Mouse (Mus musculus) retina, adult 2 months (tissue): ENCODE measurements around the gene LTO1.

Experiments used
- DNase-seq: peaks from one replicate; pipeline ENCODE4 v3.0.0-alpha.2; 2012; ENCODE audit warnings: low read depth, low spot score

The LTO1 gene

GRCm38 (mm10) chr7:144907793-144908192 lies 7.1 kb upstream of the LTO1 start:
- DNase-seq = no peak

GRCm38 (mm10) chr7:144908705-144909104 lies 6.2 kb upstream of the LTO1 start:
- DNase-seq = no peak

- DNase-seq = no peak
Observed at GRCm38 (mm10) chr7:144911121-144911520, 3.8 kb upstream of the LTO1 start.

DNA sequence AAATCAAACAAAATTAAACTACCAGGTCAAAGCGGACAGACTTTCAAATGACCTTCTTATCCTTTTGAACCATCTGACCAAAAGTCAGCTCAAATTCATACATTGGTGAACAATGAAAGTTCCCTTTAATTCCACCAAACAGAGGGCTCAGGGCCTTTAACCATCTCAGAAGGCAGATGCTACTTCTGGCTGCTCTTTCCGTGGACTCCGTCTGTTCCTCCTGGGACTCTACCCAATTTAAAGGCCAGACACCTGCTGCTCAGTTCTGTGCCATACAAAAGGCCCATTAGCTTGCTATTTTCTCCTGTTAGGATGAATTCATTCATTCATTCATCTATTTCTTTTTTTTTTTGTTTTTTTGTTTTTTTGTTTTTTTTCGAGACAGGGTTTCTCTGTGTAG lies 2.0 kb upstream of the LTO1 start:
- no peak for DNase-seq

DNA sequence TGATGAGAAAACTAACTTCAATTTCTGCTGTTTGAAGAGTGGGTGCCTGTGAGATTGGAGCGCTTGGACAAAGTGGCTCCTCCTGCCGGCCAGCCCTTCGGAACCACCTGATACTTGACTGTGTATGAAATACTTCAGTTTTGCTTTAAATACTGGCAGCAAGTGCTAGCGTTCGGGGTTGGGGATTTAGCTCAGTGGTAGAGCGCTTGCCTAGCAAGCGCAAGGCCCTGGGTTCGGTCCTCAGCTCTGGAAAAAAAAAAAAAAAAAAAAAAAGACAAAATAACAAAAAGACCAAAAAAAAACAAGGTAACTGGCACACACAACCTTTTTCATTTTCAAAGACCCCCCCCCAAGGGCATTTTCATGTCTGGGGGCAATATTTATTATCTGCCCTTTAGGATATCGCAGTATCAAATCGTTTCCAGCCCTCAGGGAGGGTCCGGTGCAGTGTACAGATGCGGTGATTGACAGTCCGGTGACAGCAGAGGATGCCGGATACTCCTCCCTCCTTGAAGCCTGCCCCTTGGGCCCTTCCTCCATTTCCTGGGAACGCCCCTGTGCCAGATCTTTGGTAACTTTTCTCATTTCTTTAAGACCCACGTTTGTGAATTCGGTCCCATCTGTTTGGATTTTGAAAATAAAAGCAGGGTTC lies 478 bp upstream of the LTO1 start:
- no peak for DNase-seq

DNA sequence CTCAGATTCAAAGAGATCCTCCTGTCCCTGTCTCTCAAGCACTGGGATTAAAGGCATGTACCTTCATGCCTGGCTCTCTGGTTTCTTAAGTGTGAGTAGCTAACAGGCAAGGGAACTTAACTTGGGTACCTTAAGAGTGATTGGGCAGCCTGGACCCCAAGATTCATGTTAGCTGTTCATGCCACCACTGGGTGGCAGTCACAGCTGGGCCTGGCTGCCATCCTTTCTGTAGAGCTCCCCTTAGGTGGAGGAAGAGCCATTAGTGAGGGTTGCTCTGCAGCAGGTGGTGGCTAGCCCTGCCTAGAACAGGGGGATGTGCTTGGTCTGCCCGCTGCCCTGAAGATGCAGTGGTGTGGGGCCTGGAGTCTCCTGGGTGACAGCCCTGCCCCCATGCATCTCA lies 3.9 kb downstream of the LTO1 start:
- DNase-seq = no peak

DNA sequence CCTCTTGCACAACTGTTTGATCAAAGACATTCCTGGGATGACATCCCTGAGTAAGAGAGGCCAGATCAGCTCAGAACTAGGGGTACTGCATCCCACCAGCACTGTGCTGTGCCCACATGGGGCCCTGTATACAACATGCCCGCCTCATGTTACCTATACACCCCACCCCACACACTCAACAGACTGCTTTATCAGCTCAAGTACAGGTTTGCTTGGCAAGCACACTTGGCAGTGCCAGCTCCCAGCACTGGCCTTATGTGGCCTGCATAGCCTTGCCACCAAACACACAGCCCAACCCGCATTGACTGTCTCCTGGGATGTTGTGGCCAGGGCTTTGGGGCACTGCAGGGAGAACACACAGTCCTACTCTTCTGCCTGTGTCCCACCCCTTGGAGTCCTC lies 12.7 kb downstream of the LTO1 start:
- DNase-seq = no peak

GRCm38 (mm10) chr7:144928009-144928888 lies 13.3 kb downstream of the LTO1 start:
- DNase-seq = no peak

- no peak for DNase-seq
Observed at GRCm38 (mm10) chr7:144928889-144929210, 13.9 kb downstream of the LTO1 start.

- no peak for DNase-seq
Observed at GRCm38 (mm10) chr7:144929506-144929905, 14.6 kb downstream of the LTO1 start.

DNA sequence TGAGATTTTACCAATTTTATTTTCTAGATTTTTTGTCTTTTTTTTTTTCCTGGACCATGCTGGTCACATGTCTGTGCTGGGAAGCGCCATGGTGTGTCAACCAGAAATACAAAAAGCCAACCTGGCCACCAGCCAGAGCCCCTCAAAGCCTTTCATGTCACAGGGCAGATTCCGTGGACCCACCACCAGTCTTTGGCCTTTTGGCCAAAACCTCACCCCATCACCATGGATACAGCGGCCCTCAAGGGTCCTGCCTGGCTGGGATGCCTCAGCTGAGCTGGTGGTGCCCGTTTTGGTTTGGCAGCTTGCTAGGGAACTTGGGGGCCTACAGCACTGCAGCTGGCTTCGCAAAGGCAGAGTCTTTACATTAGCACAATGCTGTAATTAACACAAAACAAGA lies 15.0 kb downstream of the LTO1 start:
- no peak for DNase-seq

GRCm38 (mm10) chr7:144931778-144932177 lies 16.9 kb downstream of the LTO1 start:
- no peak for DNase-seq

DNA sequence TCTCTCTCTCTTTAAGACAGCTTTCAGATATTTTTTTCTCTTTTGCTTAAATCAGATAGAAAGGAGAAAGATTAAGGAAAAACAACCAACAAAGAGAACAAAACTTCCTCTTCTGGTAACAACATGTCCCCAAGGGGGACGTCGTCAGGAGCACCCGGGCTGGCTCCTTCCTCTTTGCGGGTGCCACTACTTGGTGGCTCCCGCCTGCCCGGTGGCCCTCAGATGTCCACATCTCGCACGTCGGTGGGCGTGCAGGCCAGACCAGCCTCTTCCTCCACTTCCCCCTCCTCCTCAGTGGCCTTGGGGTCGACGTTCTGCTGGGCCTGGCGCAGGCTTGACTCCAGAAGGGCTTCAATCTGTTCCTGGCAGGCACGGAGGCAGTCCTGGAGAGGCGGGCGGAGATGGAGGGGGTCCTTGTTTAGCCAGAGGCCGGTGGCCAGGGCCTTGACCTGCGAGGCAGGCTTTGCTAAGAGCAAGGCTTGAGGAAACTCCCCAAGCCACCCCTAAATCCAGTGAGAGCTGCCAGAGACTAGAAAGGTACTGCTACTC lies 17.6 kb downstream of the LTO1 start:
- no peak for DNase-seq

- DNase-seq = no peak
Observed at GRCm38 (mm10) chr7:144933336-144933735, 18.4 kb downstream of the LTO1 start.

GRCm38 (mm10) chr7:144933796-144934195 lies 18.9 kb downstream of the LTO1 start:
- DNase-seq = no peak

- DNase-seq = no peak
Observed at GRCm38 (mm10) chr7:144934901-144935300, 20.0 kb downstream of the LTO1 start.

GRCm38 (mm10) chr7:144935563-144935962 lies 20.7 kb downstream of the LTO1 start:
- no peak for DNase-seq

GRCm38 (mm10) chr7:144936311-144936880 lies 21.5 kb downstream of the LTO1 start:
- DNase-seq = no peak

GRCm38 (mm10) chr7:144937490-144937889 lies 22.6 kb downstream of the LTO1 start:
- peak; percentile 61 for DNase-seq

DNA sequence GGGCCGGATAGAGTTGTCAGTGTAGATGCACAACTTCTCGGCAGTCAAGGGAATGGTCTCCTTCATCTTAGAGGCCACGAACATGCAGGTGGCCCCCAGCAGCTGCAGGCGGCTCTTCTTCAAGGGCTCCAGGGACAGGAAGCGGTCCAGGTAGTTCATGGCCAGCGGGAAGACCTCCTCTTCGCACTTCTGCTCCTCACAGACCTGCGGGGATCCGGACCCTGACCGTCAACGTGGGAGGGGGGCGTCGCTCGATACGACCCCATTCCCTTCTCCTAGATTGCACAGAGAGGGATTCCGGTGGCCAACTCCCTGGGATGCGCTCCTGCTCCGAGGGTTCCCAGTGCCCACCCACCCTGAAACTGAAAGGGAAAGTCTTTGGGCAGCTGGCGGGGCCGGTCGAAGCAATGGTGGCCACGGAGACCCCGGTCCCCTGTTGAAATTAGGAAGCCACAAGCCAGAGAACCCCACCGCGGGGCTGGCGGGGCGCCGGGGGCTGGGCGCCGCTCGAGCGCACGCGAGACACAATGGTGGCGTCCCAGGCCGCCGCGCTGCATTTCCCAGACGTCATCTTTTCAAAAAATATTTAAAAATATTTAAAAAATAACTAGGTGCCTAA lies 23.1 kb downstream of the LTO1 start:
- no peak for DNase-seq

DNA sequence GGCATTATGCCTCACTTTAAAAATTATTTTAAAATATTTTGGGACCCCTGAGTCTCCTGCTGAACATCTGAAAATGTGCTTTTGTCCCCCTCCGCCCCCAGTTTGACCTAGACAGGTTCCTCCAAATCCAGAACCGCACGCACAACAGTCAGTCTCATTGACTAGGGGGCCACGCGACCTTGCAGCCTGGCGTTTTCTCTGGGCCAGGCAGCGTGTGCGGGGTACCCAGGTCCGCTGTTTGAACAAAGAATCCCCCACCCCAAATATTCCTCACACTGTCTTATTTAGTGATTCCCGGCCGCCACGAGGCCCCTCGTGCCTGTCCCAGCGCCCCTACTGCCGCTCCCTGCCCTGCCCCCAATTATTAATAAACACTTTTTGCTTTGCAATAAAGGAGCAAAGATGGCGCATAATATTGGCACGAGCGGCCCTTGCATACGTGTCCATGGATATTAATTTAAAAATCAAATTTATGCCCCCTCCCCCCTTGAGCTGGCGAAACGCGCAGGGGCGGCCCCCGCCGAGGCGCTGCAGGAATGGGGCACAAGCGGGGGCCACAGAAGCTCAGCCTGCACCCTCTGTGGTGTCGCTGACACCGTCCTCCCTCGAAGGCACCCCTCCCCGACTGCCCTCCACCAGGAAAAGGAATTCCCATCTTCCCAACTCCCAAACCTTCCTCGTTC lies 23.9 kb downstream of the LTO1 start:
- DNase-seq = no peak
